In genomic region chr17:24205284-24205888, GRCm38 (mm10) we compare ENCODE assay signal across 8 mouse cellular contexts. TPM values are rescaled to one million over a fixed set of nuclear protein-coding genes. Genes with fewer than 3 reads are reported as not detected.
DNase-seq lines count a peak whose midpoint lies in the region; ATAC-seq and TF ChIP-seq lines count a peak whose summit lies in the region.

Tbc1d24 (minus strand) TSS chr17:24205562.

- peaks cover 0 to 39% of the 10 kb centered on the region in 2 experiments; a peak in 3 of 4 replicates for H3K36me3 ChIP-seq in MEL (ENCODE audit: control insufficient read depth in 1 of 2, insufficient read depth in 2 of 2, low read length in 2 of 2)
- H3K36me3 ChIP-seq in forebrain, embryonic 16.5 days (ENCODE audit: control insufficient read depth, insufficient read depth) = no peaks in the 10 kb centered on the region
- H3K36me3 ChIP-seq in neural tube, embryonic 14.5 days (ENCODE audit: control insufficient read depth, insufficient read depth, low read length) = no peaks in the 10 kb centered on the region

- no peaks in the 10 kb centered on the region for H3K9me3 ChIP-seq in MEL (replicated peaks; ENCODE audit: insufficient read depth, low read length)
- no peaks in the 10 kb centered on the region for H3K9me3 ChIP-seq in forebrain, embryonic 16.5 days (ENCODE audit: control insufficient read depth, low read length)
- H3K9me3 ChIP-seq in neural tube, embryonic 14.5 days (ENCODE audit: control insufficient read depth, low read length) = no peaks in the 10 kb centered on the region

- H3K27ac ChIP-seq in MEL (ENCODE audit: control insufficient read depth, low read depth, low read length) = peak within 1 kb of the TSS; percentile 94
- peak within 1 kb of the TSS; percentile 62 for H3K27ac ChIP-seq in forebrain, embryonic 16.5 days (ENCODE audit: low read length)
- peak within 1 kb of the TSS; percentile 72 for H3K27ac ChIP-seq in neural tube, embryonic 14.5 days (ENCODE audit: low read depth, low read length)

- H3K4me3 ChIP-seq in MEL (ENCODE audit: control insufficient read depth in 1 of 2, insufficient read depth in 1 of 2, low read depth in 2 of 2, low read length in 2 of 2) = peak within 1 kb of the TSS; percentile 53 to 66
- peak within 1 kb of the TSS; percentile 85 for H3K4me3 ChIP-seq in forebrain, embryonic 16.5 days (replicated peaks; ENCODE audit: low read length)
- peak within 1 kb of the TSS; percentile 70 for H3K4me3 ChIP-seq in neural tube, embryonic 14.5 days (ENCODE audit: low read depth, low read length)

- no peak for TF ChIP-seq RAD21 in MEL (IDR thresholded peaks at IDR 0.05; ENCODE audit: low read depth, low read length)

- peaks cover 9 to 54% of the 10 kb centered on the region in 2 experiments for H3K4me1 ChIP-seq in MEL (ENCODE audit: control insufficient read depth in 1 of 2, insufficient read depth in 2 of 2, low read length in 2 of 2)
- peaks cover 70% of the 10 kb centered on the region for H3K4me1 ChIP-seq in forebrain, embryonic 16.5 days (replicated peaks; ENCODE audit: control insufficient read depth, insufficient read depth, low read length)
- peaks cover 55% of the 10 kb centered on the region for H3K4me1 ChIP-seq in neural tube, embryonic 14.5 days (ENCODE audit: control insufficient read depth, insufficient read depth, low read length)

- H3K9ac ChIP-seq in MEL (ENCODE audit: control insufficient read depth, low read depth, low read length, poor library complexity, severe bottlenecking) = peak within 1 kb of the TSS; percentile 86
- peak within 1 kb of the TSS; percentile 87 for H3K9ac ChIP-seq in forebrain, embryonic 16.5 days (replicated peaks; ENCODE audit: low read depth, low read length)
- H3K9ac ChIP-seq in neural tube, embryonic 14.5 days (replicated peaks; ENCODE audit: low read depth, low read length) = peak within 1 kb of the TSS; percentile 83

- under 1% methylated on average over 63 of the region's 65 CpGs for WGBS in forebrain, embryonic 16.5 days
- under 1% methylated on average over 58 of the region's 65 CpGs for WGBS in neural tube, embryonic 14.5 days

- no peaks in the 10 kb centered on the region for H3K27me3 ChIP-seq in MEL (ENCODE audit: control insufficient read depth in 1 of 2, insufficient read depth in 2 of 2, low read length in 2 of 2)
- H3K27me3 ChIP-seq in forebrain, embryonic 16.5 days (replicated peaks; ENCODE audit: control insufficient read depth, insufficient read depth, low read length) = peaks cover 8% of the 10 kb centered on the region; the same call in 1 of the 2 replicates
- 0 out of 2 replicates have a peak, but pooled peaks cover 4% of the 10 kb centered on the region for H3K27me3 ChIP-seq in neural tube, embryonic 14.5 days (ENCODE audit: control insufficient read depth, insufficient read depth, low read length)

- H3K4me2 ChIP-seq in forebrain, embryonic 16.5 days (ENCODE audit: low read length) = peak within 1 kb of the TSS; percentile 96
- peak within 1 kb of the TSS; percentile 92 for H3K4me2 ChIP-seq in neural tube, embryonic 14.5 days (ENCODE audit: low read depth, low read length)

- TF ChIP-seq EP300 in MEL (IDR thresholded peaks at IDR 0.05; ENCODE audit: low read depth in 1 of 2, low read length in 2 of 2) = no peak

- peaks cover 50% of the 10 kb centered on the region for H3K79me2 ChIP-seq in MEL (ENCODE audit: control insufficient read depth, insufficient read depth, low read length, poor library complexity)

- peak; percentile 79 for ATAC-seq in forebrain, embryonic 16.5 days
- peak; percentile 70 for ATAC-seq in neural tube, embryonic 14.5 days (ENCODE audit: low read depth)

- DNase-seq in MEL (ENCODE audit: low read depth, low spot score) = peak; percentile 97
- DNase-seq in cerebellum, adult 18-20 months = peak; percentile 95 to 98
- peak; percentile 87 for DNase-seq in heart, postnatal 25 days (ENCODE audit: low spot score)
- peak; percentile 94 to 96 for DNase-seq in layer of hippocampus, adult 18-20 months (ENCODE audit: low spot score in 2 of 2)
- peak; percentile 91 to 95 for DNase-seq in lung, adult 18-20 months
- peak; percentile 96 for DNase-seq in testis, postnatal 10 days (ENCODE audit: low spot score)

- TF ChIP-seq CTCF in MEL (IDR thresholded peaks at IDR 0.05 in 2 of 3, conservative IDR thresholded peaks at IDR 0.05 in 1 of 3; ENCODE audit: control insufficient read depth in 1 of 3, insufficient read depth in 1 of 3, low read depth in 2 of 3, low read length in 3 of 3, poor library complexity in 1 of 3, severe bottlenecking in 1 of 3) = no peak; a peak in 1 of 6 replicates

- intact Hi-C loops in heart, postnatal 25 days (cut with DNase I) = loop anchor here (2.0 kb wide), 1 partner anchor 35 kb away; no protein-coding TSS in a partner anchor

- TF ChIP-seq POLR2A in MEL (IDR thresholded peaks at IDR 0.05; ENCODE audit: control insufficient read depth in 1 of 2, insufficient read depth in 1 of 2, low read depth in 1 of 2, low read length in 2 of 2, poor library complexity in 1 of 2) = peak; percentile 81 to 88

TF ChIP-seq in MEL, 35 proteins besides CTCF, POLR2A, EP300 and RAD21:
- no peak for TF ChIP-seq KAT2A (conservative IDR thresholded peaks at IDR 0.05; ENCODE audit: low read depth, low read length)
- peak; percentile 76 for TF ChIP-seq NELFE (IDR thresholded peaks at IDR 0.05; ENCODE audit: low read depth, low read length)
- peak; percentile 84; the same call in 1 of the 2 replicates for TF ChIP-seq MYC (IDR thresholded peaks at IDR 0.05; ENCODE audit: low read depth, low read length)
- TF ChIP-seq ZNF384 (IDR thresholded peaks at IDR 0.05; ENCODE audit: low read depth, low read length) = no peak
- no peak for TF ChIP-seq ELF1 (IDR thresholded peaks at IDR 0.05; ENCODE audit: low read depth, low read length)
- peak; percentile 60; the same call in 1 of the 2 replicates for TF ChIP-seq E2F4 (IDR thresholded peaks at IDR 0.05; ENCODE audit: borderline replicate concordance, low read depth, low read length)
- no peak for TF ChIP-seq RCOR1 (IDR thresholded peaks at IDR 0.05; ENCODE audit: low read depth, low read length)
- 0 out of 2 replicates have a peak, but pooled peaks have one; percentile 32 for TF ChIP-seq TBP (IDR thresholded peaks at IDR 0.05; ENCODE audit: low read depth, low read length)
- no peak for TF ChIP-seq BHLHE40 (IDR thresholded peaks at IDR 0.05; ENCODE audit: borderline replicate concordance, low read depth, low read length)
- TF ChIP-seq MEF2A (IDR thresholded peaks at IDR 0.05; ENCODE audit: extremely low read depth, insufficient replicate concordance, low read depth, low read length, poor library complexity, severe bottlenecking) = no peak
- peak; percentile 74 for TF ChIP-seq ZMIZ1 (IDR thresholded peaks at IDR 0.05; ENCODE audit: low read depth, low read length)
- peak; percentile 93 for TF ChIP-seq MAX (IDR thresholded peaks at IDR 0.05; ENCODE audit: low read length)
- no peak for TF ChIP-seq MYB (IDR thresholded peaks at IDR 0.05; ENCODE audit: low read depth, low read length)
- no peak for TF ChIP-seq MAFK (IDR thresholded peaks at IDR 0.05; ENCODE audit: borderline replicate concordance, low read depth, low read length)
- TF ChIP-seq USF1 (IDR thresholded peaks at IDR 0.05; ENCODE audit: low read depth, low read length) = no peak
- TF ChIP-seq POLR2AphosphoS5 (IDR thresholded peaks at IDR 0.05; ENCODE audit: borderline replicate concordance, low read depth, low read length) = no peak
- no peak for TF ChIP-seq GATA1 (IDR thresholded peaks at IDR 0.05; ENCODE audit: low read depth, low read length)
- TF ChIP-seq ZC3H11A (IDR thresholded peaks at IDR 0.05; ENCODE audit: low read depth, low read length) = no peak
- TF ChIP-seq CHD2 (IDR thresholded peaks at IDR 0.05; ENCODE audit: low read length) = no peak
- TF ChIP-seq MXI1 (IDR thresholded peaks at IDR 0.05; ENCODE audit: low read depth, low read length) = peak; percentile 58; the same call in 1 of the 2 replicates
- TF ChIP-seq ETS1 (IDR thresholded peaks at IDR 0.05; ENCODE audit: low read depth, low read length) = no peak; the same call in 1 of the 2 replicates
- TF ChIP-seq TAL1 (IDR thresholded peaks at IDR 0.05; ENCODE audit: low read length) = no peak
- TF ChIP-seq HCFC1 (IDR thresholded peaks at IDR 0.05; ENCODE audit: low read depth, low read length) = peak; percentile 26; the same call in 1 of the 2 replicates
- TF ChIP-seq TCF12 (IDR thresholded peaks at IDR 0.05; ENCODE audit: low read depth, low read length) = no peak
- TF ChIP-seq POLR2AphosphoS2 (IDR thresholded peaks at IDR 0.05; ENCODE audit: low read length) = peak; percentile 79; the same call in 1 of the 2 replicates
- TF ChIP-seq JUND (IDR thresholded peaks at IDR 0.05; ENCODE audit: low read depth, low read length) = no peak
- no peak for TF ChIP-seq GABPA (IDR thresholded peaks at IDR 0.05; ENCODE audit: low read depth, low read length)
- no peak for TF ChIP-seq SIN3A (IDR thresholded peaks at IDR 0.05; ENCODE audit: low read length)
- no peak for TF ChIP-seq SMC3 (IDR thresholded peaks at IDR 0.05; ENCODE audit: low read depth, low read length)
- TF ChIP-seq ZKSCAN1 (IDR thresholded peaks at IDR 0.05; ENCODE audit: low read depth, low read length) = no peak
- peak; percentile 71 for TF ChIP-seq MAZ (IDR thresholded peaks at IDR 0.05; ENCODE audit: low read depth, low read length)
- no peak for TF ChIP-seq USF2 (IDR thresholded peaks at IDR 0.05; ENCODE audit: borderline replicate concordance in 1 of 2, insufficient read depth in 1 of 2, low read depth in 1 of 2, low read length in 2 of 2)
- no peak for TF ChIP-seq UBTF (IDR thresholded peaks at IDR 0.05; ENCODE audit: borderline replicate concordance, insufficient read depth, low read depth, low read length)
- TF ChIP-seq CHD1 (IDR thresholded peaks at IDR 0.05; ENCODE audit: low read depth, low read length) = no peak
- peak; percentile 96; the same call in 1 of the 2 replicates for TF ChIP-seq NRF1 (IDR thresholded peaks at IDR 0.05; ENCODE audit: insufficient read depth, low read depth, low read length, poor library complexity, severe bottlenecking)
TF ChIP-seq in MEL: peak in this region for 11.

RNA-seq across cellular contexts. Expression of gene Tbc1d24, which starts in this region (rescaled TPM):
- total RNA-seq in MEL (2012; rRNA removed) = 21.8 and 24.3 TPM in 2 replicates
- polyA plus RNA-seq in MEL (2012; ENCODE audit: insufficient read depth in 1 of 2, insufficient read length in 2 of 2, low read depth in 1 of 2, low replicate concordance in 2 of 2, missing spikeins in 1 of 2) = 10 to 100 TPM; 27.3 to 34.2 TPM
- polyA plus RNA-seq in forebrain, embryonic 16.5 days (2015; fragmentation: Nextera tagmentation; extraction: Ambion mirVana) = 20.6 and 24.6 TPM in 2 replicates
- total RNA-seq in heart, postnatal 25 days (2021) = 1 to 10 TPM; 8.3 to 9.4 TPM
- 10 to 100 TPM; 54.2 to 57.6 TPM for total RNA-seq in layer of hippocampus, adult 18-20 months (2021)
- polyA plus RNA-seq in neural tube, embryonic 14.5 days (2014; fragmentation: Nextera tagmentation; extraction: Ambion mirVana) = 29.2 and 34.7 TPM in 2 replicates

Comparison
In these comparisons a context has a peak if more than half of its experiments do, and no peak if none do; other contexts are left out.
1. Peak in every context shown above with its lines: DNase-seq, ATAC-seq, H3K4me3 ChIP-seq and H3K27ac ChIP-seq.